Mouse (Mus musculus): ENCODE measurements at regions not wholly inside any gene's neighbourhood (a gene's known extent, or its start where the extent isn't known, plus 50 kb on each side); places are given as distances from the start of the nearest gene placed in this dataset.

GRCm38 (mm10) chr11:7371835-7372234 is 158.1 kb upstream of the Igfbp3 start:
- H3K9me3 ChIP-seq (replicated peaks; ENCODE audit: control insufficient read depth, low read length), result no peaks in the 10 kb centered on the region
- H3K9ac ChIP-seq (ENCODE audit: low read depth, low read length), result no peak overlapping the region
- H3K27me3 ChIP-seq (ENCODE audit: control insufficient read depth, insufficient read depth, low read length), result no peaks in the 10 kb centered on the region
- no peak overlapping the region for H3K4me2 ChIP-seq
- H3K4me1 ChIP-seq (ENCODE audit: control insufficient read depth, insufficient read depth, low read length), result no peaks in the 10 kb centered on the region
- WGBS (ENCODE audit: insufficient replicate concordance), result 69% methylated on average over 1 of the region's 1 CpGs
- H3K27ac ChIP-seq (ENCODE audit: low read depth, low read length), result no peak overlapping the region
- no peaks in the 10 kb centered on the region for H3K36me3 ChIP-seq (ENCODE audit: control insufficient read depth, insufficient read depth, low read length)
- no peak for ATAC-seq (replicated peaks; ENCODE audit: insufficient number of reproducible peaks, low FRiP score, low TSS enrichment)
- H3K4me3 ChIP-seq (ENCODE audit: low read depth, low read length), result no peak overlapping the region

DNA sequence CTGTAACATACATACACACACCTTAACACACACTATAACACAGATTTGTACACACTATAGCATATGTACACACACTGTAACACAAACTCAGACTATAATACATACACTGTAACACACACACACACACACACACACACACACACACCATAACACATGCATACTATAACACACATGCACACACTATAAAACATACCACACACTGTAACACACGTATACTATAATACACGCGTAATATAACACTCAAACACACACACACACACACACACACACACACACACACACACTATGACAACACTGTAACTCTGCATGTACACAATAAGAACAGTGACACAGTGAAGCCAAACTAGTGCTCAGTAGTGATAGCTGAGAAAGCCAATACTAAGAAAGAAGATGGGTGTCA is 147.7 kb upstream of the Igfbp3 start:
- WGBS (ENCODE audit: insufficient replicate concordance), result 90% methylated on average over 3 of the region's 3 CpGs
- ATAC-seq (replicated peaks; ENCODE audit: insufficient number of reproducible peaks, low FRiP score, low TSS enrichment), result no peak
- no peak overlapping the region for H3K4me2 ChIP-seq
- H3K9ac ChIP-seq (ENCODE audit: low read depth, low read length), result no peak overlapping the region
- H3K27ac ChIP-seq (ENCODE audit: low read depth, low read length), result no peak overlapping the region
- H3K4me3 ChIP-seq (ENCODE audit: low read depth, low read length), result no peak overlapping the region
- no peaks in the 10 kb centered on the region for H3K9me3 ChIP-seq (replicated peaks; ENCODE audit: control insufficient read depth, low read length)
- no peaks in the 10 kb centered on the region for H3K36me3 ChIP-seq (ENCODE audit: control insufficient read depth, insufficient read depth, low read length)
- H3K4me1 ChIP-seq (ENCODE audit: control insufficient read depth, insufficient read depth, low read length), result no peaks in the 10 kb centered on the region
- H3K27me3 ChIP-seq (ENCODE audit: control insufficient read depth, insufficient read depth, low read length), result no peaks in the 10 kb centered on the region

DNA sequence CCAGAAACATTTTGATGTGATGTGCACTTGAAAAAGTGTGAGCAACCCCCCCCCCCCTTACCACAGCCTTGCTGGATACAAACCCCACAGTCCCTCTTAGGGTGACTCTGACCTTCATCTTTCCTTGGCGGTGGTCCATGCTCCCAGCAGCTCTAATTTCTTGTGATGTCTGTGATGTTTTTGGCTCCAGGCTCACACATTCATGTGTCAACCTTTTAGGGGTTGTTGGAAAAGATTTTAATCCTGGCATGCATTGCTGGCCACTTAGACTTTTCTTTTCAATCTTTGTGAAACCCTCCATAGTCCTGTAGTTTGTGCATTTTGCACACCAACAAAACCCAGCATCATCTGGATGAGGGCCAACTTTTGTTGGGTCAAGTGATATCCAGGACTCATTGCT is 134.9 kb upstream of the Igfbp3 start:
- Histone ChIP-seq H3K27me3 (ENCODE audit: control insufficient read depth, insufficient read depth, low read length) (no peaks in the 10 kb centered on the region), H3K27ac (ENCODE audit: low read depth, low read length) (no peak overlapping the region), H3K36me3 (ENCODE audit: control insufficient read depth, insufficient read depth, low read length) (no peaks in the 10 kb centered on the region), H3K4me1 (ENCODE audit: control insufficient read depth, insufficient read depth, low read length) (no peaks in the 10 kb centered on the region), H3K4me3 (ENCODE audit: low read depth, low read length) (no peak overlapping the region), H3K9me3 (replicated peaks; ENCODE audit: control insufficient read depth, low read length) (no peaks in the 10 kb centered on the region), H3K9ac (ENCODE audit: low read depth, low read length) (no peak overlapping the region), H3K4me2 (no peak overlapping the region)
- ATAC-seq (replicated peaks; ENCODE audit: insufficient number of reproducible peaks, low FRiP score, low TSS enrichment), result no peak
- WGBS (ENCODE audit: insufficient replicate concordance), result 80% methylated on average over 1 of the region's 1 CpGs

DNA sequence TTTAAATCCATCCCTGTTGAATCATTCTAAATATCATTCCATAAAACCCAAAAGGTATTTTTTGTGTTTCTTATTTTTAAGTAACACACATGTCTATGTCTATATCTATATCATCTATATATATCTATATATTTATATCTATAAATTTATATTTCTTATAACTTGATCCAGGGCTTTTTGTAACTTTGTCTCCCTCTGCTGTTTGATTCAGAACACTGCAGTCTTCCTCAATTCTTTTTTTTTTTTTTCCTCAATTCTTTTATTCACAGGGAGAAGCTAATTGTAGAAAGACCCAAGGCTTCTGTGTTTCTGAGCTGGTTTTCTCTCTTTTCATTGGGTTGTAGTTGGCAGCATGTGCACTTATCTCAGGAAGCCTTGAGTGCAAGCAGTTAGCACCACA is 124.1 kb upstream of the Igfbp3 start:
- Histone ChIP-seq H3K4me3 (ENCODE audit: low read depth, low read length) (no peak overlapping the region), H3K27me3 (ENCODE audit: control insufficient read depth, insufficient read depth, low read length) (no peaks in the 10 kb centered on the region), H3K27ac (ENCODE audit: low read depth, low read length) (no peak overlapping the region), H3K9ac (ENCODE audit: low read depth, low read length) (no peak overlapping the region), H3K36me3 (ENCODE audit: control insufficient read depth, insufficient read depth, low read length) (no peaks in the 10 kb centered on the region), H3K9me3 (replicated peaks; ENCODE audit: control insufficient read depth, low read length) (peaks cover 7% of the 10 kb centered on the region), H3K4me2 (no peak overlapping the region), H3K4me1 (ENCODE audit: control insufficient read depth, insufficient read depth, low read length) (no peaks in the 10 kb centered on the region)
- no peak for ATAC-seq (replicated peaks; ENCODE audit: insufficient number of reproducible peaks, low FRiP score, low TSS enrichment)

DNA sequence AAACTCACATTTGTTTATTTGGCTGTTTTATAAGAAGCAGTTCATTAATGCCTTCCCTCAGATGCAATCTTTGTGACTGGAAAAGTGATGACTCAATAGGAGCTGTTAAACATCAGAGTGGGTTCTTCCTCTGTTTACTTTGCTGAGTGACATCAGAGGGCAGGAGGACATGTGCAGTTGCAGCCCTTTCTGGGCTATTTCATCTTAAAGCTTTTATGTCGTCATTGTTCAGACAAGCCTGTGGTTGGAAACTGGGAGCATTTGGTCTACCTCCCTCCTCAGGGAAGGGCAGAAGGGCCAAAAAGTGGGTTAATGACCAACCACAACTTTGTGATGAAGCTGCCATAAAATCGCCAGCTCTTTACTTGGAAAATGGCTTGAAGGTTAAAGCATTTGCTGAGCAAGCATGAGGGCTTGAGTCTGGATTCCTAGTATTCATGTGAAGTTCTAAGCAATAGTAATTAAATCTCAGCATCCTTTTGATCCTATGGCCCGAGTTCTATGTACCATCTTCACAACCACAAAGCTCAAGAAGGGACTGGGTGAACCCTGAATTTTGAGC is 103.8 kb upstream of the Igfbp3 start:
- no peaks in the 10 kb centered on the region for H3K4me1 ChIP-seq (ENCODE audit: control insufficient read depth, insufficient read depth, low read length)
- H3K9ac ChIP-seq (ENCODE audit: low read depth, low read length), result no peak overlapping the region
- no peaks in the 10 kb centered on the region for H3K27me3 ChIP-seq (ENCODE audit: control insufficient read depth, insufficient read depth, low read length)
- H3K27ac ChIP-seq (ENCODE audit: low read depth, low read length), result no peak overlapping the region
- H3K36me3 ChIP-seq (ENCODE audit: control insufficient read depth, insufficient read depth, low read length), result no peaks in the 10 kb centered on the region
- no peak overlapping the region for H3K4me2 ChIP-seq
- WGBS (ENCODE audit: insufficient replicate concordance), result 55% methylated on average over 3 of the region's 3 CpGs
- no peak overlapping the region for H3K4me3 ChIP-seq (ENCODE audit: low read depth, low read length)
- no peak for ATAC-seq (replicated peaks; ENCODE audit: insufficient number of reproducible peaks, low FRiP score, low TSS enrichment)
- H3K9me3 ChIP-seq (replicated peaks; ENCODE audit: control insufficient read depth, low read length), result no peaks in the 10 kb centered on the region

- H3K27ac ChIP-seq (ENCODE audit: low read depth, low read length), result no peak overlapping the region
These were observed 82.5 kb upstream of the Igfbp3 start for GRCm38 (mm10) chr11:7296252-7296651.

DNA sequence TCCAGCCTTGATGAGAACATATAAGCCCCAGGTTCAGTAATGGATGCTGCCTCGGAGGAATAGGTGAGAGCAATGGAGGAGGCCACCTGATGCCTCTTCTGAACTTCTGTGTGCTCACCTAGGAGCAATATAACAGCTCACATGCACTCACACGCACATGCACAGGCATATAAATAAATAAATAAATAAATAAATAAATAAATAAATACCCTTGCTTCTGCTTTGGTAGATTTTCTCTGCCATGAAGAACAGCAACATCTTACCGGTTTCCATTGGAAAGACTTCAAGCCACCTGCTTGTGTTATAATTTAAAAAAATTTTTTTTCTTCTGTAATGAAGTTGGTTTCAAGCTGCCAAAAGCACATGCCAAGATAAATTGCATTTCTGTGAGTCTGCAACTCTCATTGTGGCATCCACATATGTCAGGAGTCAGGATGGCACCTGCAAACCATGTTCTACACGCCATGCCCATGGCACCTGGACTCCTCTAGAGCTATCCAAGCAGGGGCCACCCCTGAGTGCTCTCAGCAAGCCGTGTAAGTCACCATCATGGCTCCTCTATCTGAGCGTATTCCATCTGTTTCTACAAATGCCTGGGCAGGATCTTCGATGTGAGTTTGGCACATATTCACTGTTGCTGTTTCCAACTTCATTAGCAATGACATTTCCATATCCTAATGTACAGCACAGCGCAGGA is 75.7 kb upstream of the Igfbp3 start:
- no peaks in the 10 kb centered on the region for H3K4me1 ChIP-seq (ENCODE audit: control insufficient read depth, insufficient read depth, low read length)
- 84% methylated on average over 8 of the region's 8 CpGs for WGBS (ENCODE audit: insufficient replicate concordance)
- H3K4me2 ChIP-seq, result no peak overlapping the region
- H3K4me3 ChIP-seq (ENCODE audit: low read depth, low read length), result no peak overlapping the region
- no peak overlapping the region for H3K9ac ChIP-seq (ENCODE audit: low read depth, low read length)
- no peak overlapping the region for H3K27ac ChIP-seq (ENCODE audit: low read depth, low read length)
- ATAC-seq (replicated peaks; ENCODE audit: insufficient number of reproducible peaks, low FRiP score, low TSS enrichment), result no peak
- no peaks in the 10 kb centered on the region for H3K9me3 ChIP-seq (replicated peaks; ENCODE audit: control insufficient read depth, low read length)
- H3K36me3 ChIP-seq (ENCODE audit: control insufficient read depth, insufficient read depth, low read length), result no peaks in the 10 kb centered on the region
- H3K27me3 ChIP-seq (ENCODE audit: control insufficient read depth, insufficient read depth, low read length), result no peaks in the 10 kb centered on the region

More at GRCm38 (mm10) chr11:7296252-7296651, 82.5 kb upstream of the Igfbp3 start:
- Histone ChIP-seq H3K9ac (ENCODE audit: low read depth, low read length) (no peak overlapping the region), H3K36me3 (ENCODE audit: control insufficient read depth, insufficient read depth, low read length) (no peaks in the 10 kb centered on the region), H3K4me3 (ENCODE audit: low read depth, low read length) (no peak overlapping the region), H3K9me3 (replicated peaks; ENCODE audit: control insufficient read depth, low read length) (no peaks in the 10 kb centered on the region), H3K27me3 (ENCODE audit: control insufficient read depth, insufficient read depth, low read length) (no peaks in the 10 kb centered on the region), H3K4me1 (ENCODE audit: control insufficient read depth, insufficient read depth, low read length) (no peaks in the 10 kb centered on the region), H3K4me2 (no peak overlapping the region)
- no peak for ATAC-seq (replicated peaks; ENCODE audit: insufficient number of reproducible peaks, low FRiP score, low TSS enrichment)

- no peak overlapping the region for H3K27ac ChIP-seq (ENCODE audit: low read depth, low read length)
- 39% methylated on average over 4 of the region's 4 CpGs for WGBS (ENCODE audit: insufficient replicate concordance)
- ATAC-seq (replicated peaks; ENCODE audit: insufficient number of reproducible peaks, low FRiP score, low TSS enrichment), result no peak
These were observed 71.2 kb upstream of the Igfbp3 start for GRCm38 (mm10) chr11:7284836-7285490.

GRCm38 (mm10) chr11:7282981-7283380 is 69.3 kb upstream of the Igfbp3 start:
- Histone ChIP-seq H3K36me3 (ENCODE audit: control insufficient read depth, insufficient read depth, low read length) (no peaks in the 10 kb centered on the region), H3K9me3 (replicated peaks; ENCODE audit: control insufficient read depth, low read length) (no peaks in the 10 kb centered on the region), H3K27me3 (ENCODE audit: control insufficient read depth, insufficient read depth, low read length) (no peaks in the 10 kb centered on the region), H3K9ac (ENCODE audit: low read depth, low read length) (no peak overlapping the region), H3K27ac (ENCODE audit: low read depth, low read length) (no peak overlapping the region), H3K4me1 (ENCODE audit: control insufficient read depth, insufficient read depth, low read length) (no peaks in the 10 kb centered on the region), H3K4me2 (no peak overlapping the region), H3K4me3 (ENCODE audit: low read depth, low read length) (no peak overlapping the region)
- no peak for ATAC-seq (replicated peaks; ENCODE audit: insufficient number of reproducible peaks, low FRiP score, low TSS enrichment)
- 80% methylated on average over 3 of the region's 3 CpGs for WGBS (ENCODE audit: insufficient replicate concordance)

More at GRCm38 (mm10) chr11:7284836-7285490, 71.2 kb upstream of the Igfbp3 start:
- Histone ChIP-seq H3K4me2 (no peak overlapping the region), H3K4me3 (ENCODE audit: low read depth, low read length) (no peak overlapping the region), H3K9me3 (replicated peaks; ENCODE audit: control insufficient read depth, low read length) (no peaks in the 10 kb centered on the region), H3K27me3 (ENCODE audit: control insufficient read depth, insufficient read depth, low read length) (no peaks in the 10 kb centered on the region), H3K9ac (ENCODE audit: low read depth, low read length) (no peak overlapping the region), H3K4me1 (ENCODE audit: control insufficient read depth, insufficient read depth, low read length) (no peaks in the 10 kb centered on the region), H3K36me3 (ENCODE audit: control insufficient read depth, insufficient read depth, low read length) (no peaks in the 10 kb centered on the region)

Measured in heart, embryonic 11.5 days (tissue).